8 mouse cellular contexts compared by ENCODE assay signal in genomic region chr2:67567141-67567680, GRCm38 (mm10). TPM values are rescaled to one million over a fixed set of nuclear protein-coding genes. Genes with fewer than 3 reads are reported as not detected.
A peak's percentile ranks its signal among the peaks of the same experiment; 100 is the strongest.
DNase-seq lines count a peak whose midpoint lies in the region; ATAC-seq and TF ChIP-seq lines count a peak whose summit lies in the region.

No protein-coding gene starts in this region.

- H3K9me3 ChIP-seq in liver, embryonic 11.5 days (ENCODE audit: control insufficient read depth, low read length): no peaks in the 10 kb centered on the region
- no peaks in the 10 kb centered on the region for H3K9me3 ChIP-seq in liver, postnatal 0 days (ENCODE audit: low read length)
- H3K9me3 ChIP-seq in embryonic facial prominence, embryonic 15.5 days (replicated peaks): no peaks in the 10 kb centered on the region
- no peaks in the 10 kb centered on the region for H3K9me3 ChIP-seq in hindbrain, postnatal 0 days (ENCODE audit: low read length)
- no peaks in the 10 kb centered on the region for H3K9me3 ChIP-seq in neural tube, embryonic 15.5 days (replicated peaks)

- H3K36me3 ChIP-seq in liver, embryonic 11.5 days (ENCODE audit: control insufficient read depth, insufficient read depth, low read length): no peaks in the 10 kb centered on the region
- H3K36me3 ChIP-seq in liver, postnatal 0 days (replicated peaks; ENCODE audit: insufficient read depth, low read length): no peaks in the 10 kb centered on the region
- H3K36me3 ChIP-seq in embryonic facial prominence, embryonic 15.5 days: no peaks in the 10 kb centered on the region
- H3K36me3 ChIP-seq in hindbrain, postnatal 0 days (ENCODE audit: insufficient read depth, low read length): no peaks in the 10 kb centered on the region
- no peaks in the 10 kb centered on the region for H3K36me3 ChIP-seq in neural tube, embryonic 15.5 days

- no peaks in the 10 kb centered on the region for H3K4me1 ChIP-seq in liver, embryonic 11.5 days (replicated peaks; ENCODE audit: control insufficient read depth, insufficient read depth, low read length)
- H3K4me1 ChIP-seq in liver, postnatal 0 days (ENCODE audit: insufficient read depth): no peaks in the 10 kb centered on the region
- peaks cover 15% of the 10 kb centered on the region for H3K4me1 ChIP-seq in embryonic facial prominence, embryonic 15.5 days
- H3K4me1 ChIP-seq in hindbrain, postnatal 0 days (ENCODE audit: insufficient read depth, low read length): no peaks in the 10 kb centered on the region
- H3K4me1 ChIP-seq in neural tube, embryonic 15.5 days: peaks cover 12% of the 10 kb centered on the region

- H3K4me2 ChIP-seq in liver, embryonic 11.5 days: 0 out of 2 replicates have a peak overlapping the region, but pooled peaks have one; percentile 72
- no peak overlapping the region for H3K4me2 ChIP-seq in liver, postnatal 0 days (ENCODE audit: low read depth, low read length)
- peak overlapping the region; percentile 91 for H3K4me2 ChIP-seq in embryonic facial prominence, embryonic 15.5 days (replicated peaks)
- peak overlapping the region; percentile 96 for H3K4me2 ChIP-seq in hindbrain, postnatal 0 days (ENCODE audit: low read depth, low read length)
- H3K4me2 ChIP-seq in neural tube, embryonic 15.5 days: peak overlapping the region; percentile 92

- TF ChIP-seq EP300 in liver, postnatal 0 days (IDR thresholded peaks at IDR 0.05; ENCODE audit: low read depth): no peak

- ATAC-seq in liver, embryonic 11.5 days (replicated peaks; ENCODE audit: low FRiP score): no peak
- ATAC-seq in liver, postnatal 0 days: no peak
- no peak for ATAC-seq in embryonic facial prominence, embryonic 15.5 days (ENCODE audit: insufficient number of reproducible peaks, low FRiP score, low TSS enrichment, low read depth)
- no peak for ATAC-seq in hindbrain, postnatal 0 days
- ATAC-seq in neural tube, embryonic 15.5 days (ENCODE audit: low FRiP score): no peak

- H3K4me3 ChIP-seq in liver, embryonic 11.5 days (ENCODE audit: low read depth, low read length): no peak overlapping the region
- no peak overlapping the region for H3K4me3 ChIP-seq in liver, postnatal 0 days (ENCODE audit: low read depth, low read length)
- peak overlapping the region; percentile 69 for H3K4me3 ChIP-seq in embryonic facial prominence, embryonic 15.5 days (replicated peaks)
- H3K4me3 ChIP-seq in hindbrain, postnatal 0 days (ENCODE audit: low read length): peak overlapping the region; percentile 86
- peak overlapping the region; percentile 83 for H3K4me3 ChIP-seq in neural tube, embryonic 15.5 days (replicated peaks)

- no peak for TF ChIP-seq CTCF in liver, postnatal 0 days (IDR thresholded peaks at IDR 0.05; ENCODE audit: low read depth)
- 0 out of 2 replicates have a peak, but pooled peaks have one; percentile 6 for TF ChIP-seq CTCF in hindbrain, postnatal 0 days (IDR thresholded peaks at IDR 0.05; ENCODE audit: low read depth)

- H3K27ac ChIP-seq in liver, embryonic 11.5 days (ENCODE audit: low read depth, low read length): no peak overlapping the region
- H3K27ac ChIP-seq in liver, postnatal 0 days (ENCODE audit: low read depth): no peak overlapping the region
- H3K27ac ChIP-seq in embryonic facial prominence, embryonic 15.5 days (replicated peaks): no peak overlapping the region
- H3K27ac ChIP-seq in hindbrain, postnatal 0 days: no peak overlapping the region
- H3K27ac ChIP-seq in neural tube, embryonic 15.5 days (replicated peaks): no peak overlapping the region

- WGBS in liver, embryonic 11.5 days: 18% methylated on average over 8 of the region's 8 CpGs
- WGBS in liver, postnatal 0 days (ENCODE audit: insufficient replicate concordance): 11% methylated on average over 8 of the region's 8 CpGs
- WGBS in embryonic facial prominence, embryonic 15.5 days: 12% methylated on average over 8 of the region's 8 CpGs
- 10% methylated on average over 8 of the region's 8 CpGs for WGBS in hindbrain, postnatal 0 days
- 5% methylated on average over 8 of the region's 8 CpGs for WGBS in neural tube, embryonic 15.5 days

- H3K27me3 ChIP-seq in liver, embryonic 11.5 days (replicated peaks; ENCODE audit: control insufficient read depth, insufficient read depth, low read length): peaks cover 30% of the 10 kb centered on the region
- H3K27me3 ChIP-seq in liver, postnatal 0 days (ENCODE audit: insufficient read depth, low read length): peaks cover 27% of the 10 kb centered on the region
- no peaks in the 10 kb centered on the region for H3K27me3 ChIP-seq in embryonic facial prominence, embryonic 15.5 days
- H3K27me3 ChIP-seq in hindbrain, postnatal 0 days (ENCODE audit: insufficient read depth, low read length): no peaks in the 10 kb centered on the region
- no peaks in the 10 kb centered on the region for H3K27me3 ChIP-seq in neural tube, embryonic 15.5 days (replicated peaks)

- DNase-seq in liver, embryonic 11.5 days (ENCODE audit: low spot score): no peak
- no peak for DNase-seq in liver, postnatal 0 days
- DNase-seq in hindbrain, postnatal 0 days (ENCODE audit: low spot score): peak; percentile 33
- DNase-seq in yolk sac, embryonic 10.5 days (ENCODE audit: low spot score): no peak
- no peak for DNase-seq in right cerebral cortex, postnatal 4 days
- DNase-seq in ovary, adult 18-20 months (ENCODE audit: low spot score): no peak

- no peak overlapping the region for H3K9ac ChIP-seq in liver, embryonic 11.5 days (ENCODE audit: low read depth, low read length)
- no peak overlapping the region for H3K9ac ChIP-seq in liver, postnatal 0 days (replicated peaks)
- H3K9ac ChIP-seq in embryonic facial prominence, embryonic 15.5 days: no peak overlapping the region
- H3K9ac ChIP-seq in hindbrain, postnatal 0 days (replicated peaks; ENCODE audit: low read length): peak overlapping the region; percentile 92; the same call in 1 of the 2 replicates
- peak overlapping the region; percentile 74 for H3K9ac ChIP-seq in neural tube, embryonic 15.5 days (replicated peaks)

RNA-seq across cellular contexts. Expression of gene B3galt1, which starts 1.5 kb away (rescaled TPM):
- polyA plus RNA-seq in liver, embryonic 11.5 days (2014; fragmentation: Nextera tagmentation; extraction: Ambion mirVana): 0.75 and 1.5 TPM in 2 replicates
- polyA plus RNA-seq in liver, postnatal 0 days (2015; fragmentation: Nextera tagmentation; extraction: Ambion mirVana): 2.0 and 2.4 TPM in 2 replicates
- 4.5 and 4.8 TPM in 2 replicates for polyA plus RNA-seq in embryonic facial prominence, embryonic 15.5 days (2015; fragmentation: Nextera tagmentation; extraction: Ambion mirVana)
- total RNA-seq in hindbrain, postnatal 0 days (2014; rRNA removed): 11.5 and 11.8 TPM in 2 replicates
- polyA plus RNA-seq in hindbrain, postnatal 0 days (2015; fragmentation: Nextera tagmentation; extraction: Ambion mirVana): 47.1 and 51.3 TPM in 2 replicates
- 48.0 and 59.7 TPM in 2 replicates for polyA plus RNA-seq in neural tube, embryonic 15.5 days (2015; fragmentation: Nextera tagmentation; extraction: Ambion mirVana)

Comparison
In these comparisons a context has a peak if more than half of its experiments do, and no peak if none do; other contexts are left out.
1. H3K4me3 ChIP-seq: peak in embryonic facial prominence, embryonic 15.5 days (single experiment), hindbrain, postnatal 0 days (single experiment) and neural tube, embryonic 15.5 days (single experiment); none in liver, embryonic 11.5 days (single experiment) and liver, postnatal 0 days (single experiment).
2. H3K9ac ChIP-seq: peak in hindbrain, postnatal 0 days (single experiment) and neural tube, embryonic 15.5 days (single experiment); none in liver, embryonic 11.5 days (single experiment), liver, postnatal 0 days (single experiment) and embryonic facial prominence, embryonic 15.5 days (single experiment).